ENCODE assay signal across 11 mouse cellular contexts in the genomic region with DNA sequence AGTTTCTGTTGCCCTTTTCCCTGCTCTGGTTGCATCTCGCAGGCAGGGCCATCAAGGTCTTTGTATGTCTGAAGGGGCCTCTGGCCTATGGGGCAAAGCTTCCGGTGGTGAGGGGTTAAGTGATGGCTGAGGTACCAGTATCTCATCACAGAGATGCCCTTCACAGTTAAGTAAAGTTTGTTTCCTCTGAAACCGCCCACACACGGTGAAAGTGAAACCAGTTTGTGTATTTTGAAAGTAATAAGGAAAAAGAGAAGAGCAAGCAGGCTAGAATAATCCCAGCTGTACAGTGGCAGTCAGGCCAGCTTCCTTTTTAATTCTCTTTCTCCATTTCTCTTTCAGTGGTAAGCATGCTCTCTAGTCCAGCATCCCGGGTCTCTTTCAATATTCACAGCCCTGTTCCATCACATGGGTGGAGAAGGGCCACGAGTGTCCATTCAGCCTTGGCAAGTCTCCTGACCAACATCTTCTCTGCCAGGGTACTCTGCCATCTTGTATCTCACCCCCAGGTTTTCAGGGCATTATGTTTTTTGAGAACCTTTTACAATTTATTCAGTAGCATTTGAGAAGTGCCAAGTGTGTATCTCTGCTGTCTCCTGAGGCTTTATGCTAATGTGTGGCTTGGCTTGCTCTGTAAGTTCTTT. TPM values are rescaled to one million over a fixed set of nuclear protein-coding genes. Genes with fewer than 3 reads are reported as not detected.
A peak's percentile ranks its signal among the peaks of the same experiment; 100 is the strongest.
DNase-seq lines count a peak whose midpoint lies in the region; TF ChIP-seq lines count a peak whose summit lies in the region.
"Had no signal": no experiment of that assay in that cellular context is flagged by ENCODE, and none has a peak within 500 bp of the region (broad histone marks: within the 10 kb centered on the region; RNA-seq: fewer than 3 reads in every experiment).

No protein-coding gene starts in this region.

- DNase-seq in 3134 (ENCODE audit: extremely low read depth, insufficient read length, low spot score): peak; percentile 19
- peak; percentile 78 to 80 for DNase-seq in B cell, adult 2 months
- peak; percentile 92 for DNase-seq in induced T-regulatory cell, adult 2 months (ENCODE audit: low read depth)
- DNase-seq in left cerebral cortex, adult 8-10 months (ENCODE audit: low spot score in 2 of 2): no peak
- no peak for DNase-seq in left cerebral cortex, postnatal 4 days
- DNase-seq in right cerebral cortex, adult 2 months (ENCODE audit: low spot score in 2 of 2): no peak

- no peak for TF ChIP-seq POLR2A in myocyte (IDR thresholded peaks at IDR 0.05; ENCODE audit: insufficient read length, low read depth)

- no peaks in the 10 kb centered on the region for H3K36me3 ChIP-seq in myocyte (ENCODE audit: control insufficient read depth, insufficient read depth)
- H3K36me3 ChIP-seq: hindbrain, embryonic 10.5 days; neural tube, embryonic 13.5 days had no signal

- H3K4me2 ChIP-seq in myocyte (ENCODE audit: low read depth): peak overlapping the region; percentile 59
- H3K4me2 ChIP-seq: neural tube, embryonic 13.5 days had no signal

- H3K4me3 ChIP-seq in myocyte: no peak overlapping the region
- H3K4me3 ChIP-seq: hindbrain, embryonic 10.5 days; neural tube, embryonic 13.5 days had no signal

- H3K79me2 ChIP-seq in myocyte (ENCODE audit: control insufficient read depth, insufficient read depth): no peaks in the 10 kb centered on the region

- no peak overlapping the region for H3ac ChIP-seq in myocyte (ENCODE audit: control insufficient read depth, insufficient read length)

- H3K27me3 ChIP-seq in myocyte (ENCODE audit: control insufficient read depth, insufficient read depth, insufficient read length): peaks cover 7% of the 10 kb centered on the region
- H3K27me3 ChIP-seq: neural tube, embryonic 13.5 days had no signal

- intact Hi-C loops in left cerebral cortex, postnatal 4 days (cut with DNase I): no loop called here

TF ChIP-seq in myocyte, 11 proteins besides CTCF, POLR2A, EP300 and RAD21:
- TF ChIP-seq MAX (IDR thresholded peaks at IDR 0.05; ENCODE audit: low read depth): no peak
- no peak for TF ChIP-seq USF1 (IDR thresholded peaks at IDR 0.05; ENCODE audit: low read depth)
- no peak for TF ChIP-seq REST (IDR thresholded peaks at IDR 0.05; ENCODE audit: insufficient read depth, insufficient read length)
- TF ChIP-seq MYOG (IDR thresholded peaks at IDR 0.05; ENCODE audit: control insufficient read depth in 1 of 3, insufficient read depth in 1 of 3, insufficient read length in 2 of 3, low read depth in 2 of 3): no peak
- no peak for TF ChIP-seq MYOD1 (IDR thresholded peaks at IDR 0.05; ENCODE audit: control insufficient read depth in 1 of 3, insufficient read length in 2 of 3, low read depth in 2 of 3)
- TF ChIP-seq TCF12 (IDR thresholded peaks at IDR 0.05; ENCODE audit: insufficient read depth, poor library complexity, severe bottlenecking): no peak
- no peak for TF ChIP-seq E2F4 (IDR thresholded peaks at IDR 0.05; ENCODE audit: insufficient read depth)
- TF ChIP-seq SRF (IDR thresholded peaks at IDR 0.05; ENCODE audit: control insufficient read depth, insufficient read length, low read depth): no peak

RNA-seq across cellular contexts. Expression of gene Sectm1a, which starts 2.0 kb away (rescaled TPM):
- 0.12 TPM for polyA plus RNA-seq in myocyte (2012; fragmentation: generic; extraction: Trizol)
- total RNA-seq in left cerebral cortex, adult 8-10 months (2022): not detected
- under 1 TPM in 1 of 2 experiments, not detected in 1; 0.30 TPM for total RNA-seq in left cerebral cortex, postnatal 4 days (2021)
- total RNA-seq: left cerebral cortex, postnatal 14 days had no signal
- polyA plus RNA-seq: hindbrain, embryonic 10.5 days; neural tube, embryonic 13.5 days had no signal

RNA-seq across cellular contexts. Expression of gene Sectm1b, which starts 19.6 kb away (rescaled TPM):
- polyA plus RNA-seq in myocyte (2012; fragmentation: generic; extraction: Trizol): not detected
- not detected for total RNA-seq in left cerebral cortex, adult 8-10 months (2022)
- not detected for total RNA-seq in left cerebral cortex, postnatal 4 days (2021)
- total RNA-seq: left cerebral cortex, postnatal 14 days had no signal
- polyA plus RNA-seq: hindbrain, embryonic 10.5 days; neural tube, embryonic 13.5 days had no signal

RNA-seq across cellular contexts. Expression of gene Tex19.2, which starts 35.5 kb away (rescaled TPM):
- 0.05 TPM for polyA plus RNA-seq in myocyte (2012; fragmentation: generic; extraction: Trizol)
- total RNA-seq in left cerebral cortex, adult 8-10 months (2022): not detected
- total RNA-seq in left cerebral cortex, postnatal 4 days (2021): not detected
- total RNA-seq: left cerebral cortex, postnatal 14 days had no signal
- polyA plus RNA-seq: embryonic facial prominence, embryonic 14.5 days; hindbrain, embryonic 10.5 days; neural tube, embryonic 13.5 days had no signal

RNA-seq across cellular contexts. Expression of gene Cd7, which starts 43.8 kb away (rescaled TPM):
- polyA plus RNA-seq in myocyte (2012; fragmentation: generic; extraction: Trizol): 0.35 TPM
- total RNA-seq in left cerebral cortex, adult 8-10 months (2022): 1 to 10 TPM; 1.3 to 2.7 (median 1.4) TPM
- not detected for total RNA-seq in left cerebral cortex, postnatal 4 days (2021)
- polyA plus RNA-seq: hindbrain, embryonic 10.5 days had no signal

Comparison
In these comparisons a context has a peak if more than half of its experiments do, and no peak if none do; other contexts are left out.
1. DNase-seq: peak in 3134 (single experiment), B cell, adult 2 months (2 of 2) and induced T-regulatory cell, adult 2 months (single experiment); none in left cerebral cortex, adult 8-10 months (0 of 2), left cerebral cortex, postnatal 4 days (single experiment) and right cerebral cortex, adult 2 months (0 of 2).